Mouse (Mus musculus) limb, embryonic 10.5 days (tissue): ENCODE measurements around the gene H2-Ab1. TPM values are rescaled to one million over a fixed set of nuclear protein-coding genes. Genes with fewer than 3 reads are reported as not detected.

ENCODE experiments used
- DNase-seq: peaks from one replicate; pipeline ENCODE4 v3.0.0-alpha.2; 2017; ENCODE audit warnings: low spot score
- H3K27ac ChIP-seq: fragments of 300-500 bp; sonication (generic); 2 replicates; pipeline ENCODE4 v1.5.1; 2016; ENCODE audit warnings: mild to moderate bottlenecking
- H3K27me3 ChIP-seq: fragments of 300-500 bp; sonication (generic); 2 replicates; pipeline ENCODE4 v1.6.1; 2016; ENCODE audit warnings: low read depth, mild to moderate bottlenecking; ENCODE audit not compliant: poor library complexity, severe bottlenecking
- H3K36me3 ChIP-seq: fragments of 300-500 bp; sonication (generic); 2 replicates; pipeline ENCODE4 v1.6.1; 2016; ENCODE audit warnings: mild to moderate bottlenecking, moderate library complexity
- H3K4me1 ChIP-seq: fragments of 300-500 bp; sonication (generic); 2 replicates; pipeline ENCODE4 v1.6.1; 2016
- H3K4me3 ChIP-seq: fragments of 300-500 bp; sonication (generic); 2 replicates; pipeline ENCODE4 v1.5.1; 2016; ENCODE audit warnings: mild to moderate bottlenecking, moderate library complexity
- H3K9me3 ChIP-seq: fragments of 300-500 bp; sonication (generic); replicated peaks from 2 replicates; pipeline ENCODE4 v1.6.1; 2016; ENCODE audit warnings: mild to moderate bottlenecking
- WGBS: fragments of 180-500 bp; shearing (Covaris S2); methylation state at CpG from one replicate; pipeline ENCODE4 v1.1.7; 2016; 5-methylcytosine and 5-hydroxymethylcytosine counted together
- polyA plus RNA-seq: library from polyadenylated mRNA; unstranded; fragments of >200 nt; fragmentation: Nextera tagmentation; extraction: Ambion mirVana; gene quantifications from 2 replicates; pipeline ENCODE4 v1.2.1, GENCODE M21; 2016

Gene H2-Ab1
- polyA plus RNA-seq, 1 experiment from 2014 or later = 6.7 TPM

GRCm38 (mm10) chr17:34292570-34292969, 35.1 kb downstream of the H2-Ab1 start:
- WGBS = 88% methylated on average over 4 of the region's 4 CpGs
- Histone ChIP-seq H3K36me3 (no peaks in the 10 kb centered on the region), H3K4me1 (peaks cover 6% of the 10 kb centered on the region), H3K9me3 (no peaks in the 10 kb centered on the region), H3K4me3 (no peak overlapping the region), H3K27ac (no peak overlapping the region), H3K27me3 (peaks cover 7% of the 10 kb centered on the region)
- DNase-seq = no peak

- Histone ChIP-seq H3K9me3 (no peaks in the 10 kb centered on the region), H3K27me3 (peaks cover 7% of the 10 kb centered on the region), H3K27ac (no peak overlapping the region), H3K4me3 (no peak overlapping the region), H3K36me3 (no peaks in the 10 kb centered on the region), H3K4me1 (peaks cover 6% of the 10 kb centered on the region)
- WGBS = 59% methylated on average over 2 of the region's 2 CpGs
- no peak for DNase-seq
These were observed 36.0 kb downstream of the H2-Ab1 start for GRCm38 (mm10) chr17:34293533-34293932.

GRCm38 (mm10) chr17:34294249-34294648, 36.8 kb downstream of the H2-Ab1 start:
- 77% methylated on average over 4 of the region's 4 CpGs for WGBS
- Histone ChIP-seq H3K27me3 (peaks cover 7% of the 10 kb centered on the region), H3K36me3 (no peaks in the 10 kb centered on the region), H3K9me3 (no peaks in the 10 kb centered on the region), H3K4me3 (no peak overlapping the region), H3K4me1 (peaks cover 6% of the 10 kb centered on the region), H3K27ac (no peak overlapping the region)
- DNase-seq = no peak

GRCm38 (mm10) chr17:34295307-34295706, 37.8 kb downstream of the H2-Ab1 start:
- Histone ChIP-seq H3K9me3 (no peaks in the 10 kb centered on the region), H3K4me3 (no peak overlapping the region), H3K36me3 (no peaks in the 10 kb centered on the region), H3K4me1 (peaks cover 6% of the 10 kb centered on the region), H3K27ac (no peak overlapping the region), H3K27me3 (peaks cover 7% of the 10 kb centered on the region)
- DNase-seq = no peak

GRCm38 (mm10) chr17:34295891-34296794, 38.7 kb downstream of the H2-Ab1 start:
- no peak overlapping the region for H3K27ac ChIP-seq
- H3K4me3 ChIP-seq = peak overlapping the region; percentile 41
- H3K27me3 ChIP-seq = peaks cover 7% of the 10 kb centered on the region
- no peaks in the 10 kb centered on the region for H3K9me3 ChIP-seq
- peak; percentile 34 for DNase-seq
- no peaks in the 10 kb centered on the region for H3K36me3 ChIP-seq
- WGBS = 29% methylated on average over 23 of the region's 23 CpGs
- peaks cover 6% of the 10 kb centered on the region for H3K4me1 ChIP-seq

GRCm38 (mm10) chr17:34299356-34299755, 41.9 kb downstream of the H2-Ab1 start:
- no peak overlapping the region for H3K27ac ChIP-seq
- H3K4me3 ChIP-seq = no peak overlapping the region
- WGBS = 73% methylated on average over 3 of the region's 3 CpGs
- DNase-seq = no peak
- no peaks in the 10 kb centered on the region for H3K36me3 ChIP-seq
- peaks cover 6% of the 10 kb centered on the region for H3K4me1 ChIP-seq
- peaks cover 7% of the 10 kb centered on the region for H3K27me3 ChIP-seq
- no peaks in the 10 kb centered on the region for H3K9me3 ChIP-seq

GRCm38 (mm10) chr17:34300071-34300470, 42.6 kb downstream of the H2-Ab1 start:
- no peak overlapping the region for H3K4me3 ChIP-seq
- no peak overlapping the region for H3K27ac ChIP-seq
- H3K9me3 ChIP-seq = no peaks in the 10 kb centered on the region
- 93% methylated on average over 8 of the region's 8 CpGs for WGBS
- H3K36me3 ChIP-seq = no peaks in the 10 kb centered on the region
- H3K4me1 ChIP-seq = peaks cover 6% of the 10 kb centered on the region
- peaks cover 7% of the 10 kb centered on the region for H3K27me3 ChIP-seq
- no peak for DNase-seq

- no peaks in the 10 kb centered on the region for H3K36me3 ChIP-seq
- H3K27me3 ChIP-seq = peaks cover 7% of the 10 kb centered on the region
- H3K4me1 ChIP-seq = peaks cover 6% of the 10 kb centered on the region
- 79% methylated on average over 23 of the region's 23 CpGs for WGBS
- no peak overlapping the region for H3K4me3 ChIP-seq
- no peaks in the 10 kb centered on the region for H3K9me3 ChIP-seq
- DNase-seq = no peak
- no peak overlapping the region for H3K27ac ChIP-seq
These were observed 43.4 kb downstream of the H2-Ab1 start for GRCm38 (mm10) chr17:34300691-34301566.

- no peak for DNase-seq
- H3K27ac ChIP-seq = no peak overlapping the region
- H3K4me3 ChIP-seq = no peak overlapping the region
- no peaks in the 10 kb centered on the region for H3K9me3 ChIP-seq
- 0 out of 2 replicates have a peak, but pooled peaks cover 2% of the 10 kb centered on the region for H3K4me1 ChIP-seq
- peaks cover 4% of the 10 kb centered on the region for H3K27me3 ChIP-seq
- H3K36me3 ChIP-seq = no peaks in the 10 kb centered on the region
- 91% methylated on average over 4 of the region's 4 CpGs for WGBS
These were observed 44.2 kb downstream of the H2-Ab1 start for GRCm38 (mm10) chr17:34301670-34302190.

- Histone ChIP-seq H3K4me1 (0 out of 2 replicates have a peak, but pooled peaks cover 2% of the 10 kb centered on the region), H3K9me3 (no peaks in the 10 kb centered on the region), H3K27me3 (peaks cover 5% of the 10 kb centered on the region; the same call in 1 of the 2 replicates), H3K27ac (no peak overlapping the region), H3K4me3 (no peak overlapping the region), H3K36me3 (no peaks in the 10 kb centered on the region)
- 84% methylated on average over 2 of the region's 2 CpGs for WGBS
- no peak for DNase-seq
These were observed 46.3 kb downstream of the H2-Ab1 start for GRCm38 (mm10) chr17:34303789-34304188.

GRCm38 (mm10) chr17:34304751-34305150, 47.3 kb downstream of the H2-Ab1 start:
- H3K4me1 ChIP-seq = peaks cover 8% of the 10 kb centered on the region
- WGBS = 9% methylated on average over 4 of the region's 4 CpGs
- no peak overlapping the region for H3K27ac ChIP-seq
- H3K9me3 ChIP-seq = no peaks in the 10 kb centered on the region
- peaks cover 5% of the 10 kb centered on the region; the same call in 1 of the 2 replicates for H3K27me3 ChIP-seq
- no peaks in the 10 kb centered on the region for H3K36me3 ChIP-seq
- H3K4me3 ChIP-seq = no peak overlapping the region
- DNase-seq = no peak

GRCm38 (mm10) chr17:34305380-34306030, 48.0 kb downstream of the H2-Ab1 start, which contains the start of gene H2-Eb1:
Gene H2-Eb1, plus strand, starts transcription at chr17:34305867.
- H3K36me3 ChIP-seq = no peaks in the 10 kb centered on the region
- peak; percentile 71 for DNase-seq
- no peak within 1 kb of the TSS for H3K27ac ChIP-seq
- peaks cover 5% of the 10 kb centered on the region; the same call in 1 of the 2 replicates for H3K27me3 ChIP-seq
- H3K9me3 ChIP-seq = no peaks in the 10 kb centered on the region
- H3K4me3 ChIP-seq = no peak within 1 kb of the TSS
- H3K4me1 ChIP-seq = peaks cover 11% of the 10 kb centered on the region
